Mouse (Mus musculus) mouse embryonic stem cell (cell line): ENCODE data around the gene Gm43191.
"Not testable (repeated sequence)": the region's sequence is repeated elsewhere in the genome, so short reads cannot be mapped to it uniquely, and the experiment has no call there.

Source experiments
- in situ Hi-C, 2 experiments: fragments of 300-500 bp; cut with MboI; formaldehyde crosslinking; loops; 1 replicate in 1 of 2; 3 replicates in 1 of 2; pipeline ENCODE4 v1.14.3; 2019 to 2020; ENCODE audit warnings: low sequenced_read_pairs in 2 of 2, low pct_unique_long_range_greater_than_20kb in 1 of 2, mixed read lengths in 1 of 2; ENCODE audit not compliant: unreplicated experiment in 1 of 2

The Gm43191 gene

DNA sequence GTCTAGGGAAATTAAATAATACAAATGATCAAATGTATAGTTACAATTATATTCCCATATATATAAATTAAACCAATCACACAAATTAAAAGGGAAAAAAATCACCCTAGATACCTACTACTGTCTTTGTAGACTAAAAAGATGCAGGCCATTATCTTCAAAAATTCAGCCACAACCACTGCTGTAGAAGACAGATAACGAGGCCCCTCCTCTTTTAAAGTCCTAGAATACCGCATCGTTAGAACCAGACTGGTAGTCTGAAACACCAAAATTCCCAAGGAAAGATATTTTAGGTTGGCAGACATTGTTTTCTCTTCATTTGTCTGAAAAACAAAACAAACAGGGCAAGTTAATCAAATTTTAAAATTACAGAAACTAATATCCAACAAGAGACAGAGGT lies 13.3 kb upstream of the Gm43191 start:
- in situ Hi-C loops = no loop called here

DNA sequence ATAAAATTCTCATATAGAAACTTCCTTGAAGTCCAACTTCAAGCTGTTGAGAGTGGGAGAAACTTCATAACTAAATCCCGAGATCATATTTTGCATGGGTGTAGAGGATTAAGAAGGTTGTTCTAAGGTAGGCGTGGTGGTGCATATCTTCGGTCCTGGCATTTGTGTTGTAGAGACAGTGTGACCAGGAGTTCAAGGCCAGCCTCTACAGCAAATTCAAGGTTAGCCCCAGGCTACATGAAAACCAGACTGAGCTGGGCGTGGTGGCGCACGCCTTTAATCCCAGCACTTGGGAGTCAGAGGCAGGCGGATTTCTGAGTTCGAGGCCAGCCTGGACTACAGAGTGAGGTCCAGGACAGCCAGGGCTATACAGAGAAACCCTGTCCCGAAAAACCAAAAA lies 16.8 kb downstream of the Gm43191 start:
- in situ Hi-C loops = loop anchor here in 1 of 2 experiments (10.0 kb wide), 1 partner anchor 81 kb away; no protein-coding TSS in a partner anchor

DNA sequence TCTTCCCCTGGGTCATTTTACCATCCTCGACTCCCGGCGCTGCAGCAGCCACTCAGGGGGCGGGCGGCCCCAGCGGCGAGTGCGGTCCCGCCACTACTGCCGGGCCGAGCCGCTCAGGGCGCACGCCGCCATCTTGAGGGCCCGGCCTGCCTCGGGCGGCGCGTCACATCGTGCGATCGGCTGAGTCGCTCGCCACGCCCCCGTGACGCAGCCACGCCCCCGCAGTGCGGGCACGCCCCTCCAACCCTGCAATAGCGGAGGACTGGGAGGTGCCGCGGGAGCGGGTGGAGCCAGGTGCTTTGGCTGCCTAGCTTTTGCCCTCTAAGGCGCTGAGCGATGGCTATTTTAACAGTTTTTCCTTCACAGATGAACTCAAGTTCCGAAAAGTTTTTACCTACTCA lies 18.6 kb downstream of the Gm43191 start, which contains the start of gene Mfsd14a:
Gene Mfsd14a, minus strand, starts transcription at position 215 of the 401 bp plus-strand sequence.
- in situ Hi-C loops = loop anchor here in 1 of 2 experiments (10.0 kb wide), 1 partner anchor 82 kb away; no protein-coding TSS in a partner anchor

DNA sequence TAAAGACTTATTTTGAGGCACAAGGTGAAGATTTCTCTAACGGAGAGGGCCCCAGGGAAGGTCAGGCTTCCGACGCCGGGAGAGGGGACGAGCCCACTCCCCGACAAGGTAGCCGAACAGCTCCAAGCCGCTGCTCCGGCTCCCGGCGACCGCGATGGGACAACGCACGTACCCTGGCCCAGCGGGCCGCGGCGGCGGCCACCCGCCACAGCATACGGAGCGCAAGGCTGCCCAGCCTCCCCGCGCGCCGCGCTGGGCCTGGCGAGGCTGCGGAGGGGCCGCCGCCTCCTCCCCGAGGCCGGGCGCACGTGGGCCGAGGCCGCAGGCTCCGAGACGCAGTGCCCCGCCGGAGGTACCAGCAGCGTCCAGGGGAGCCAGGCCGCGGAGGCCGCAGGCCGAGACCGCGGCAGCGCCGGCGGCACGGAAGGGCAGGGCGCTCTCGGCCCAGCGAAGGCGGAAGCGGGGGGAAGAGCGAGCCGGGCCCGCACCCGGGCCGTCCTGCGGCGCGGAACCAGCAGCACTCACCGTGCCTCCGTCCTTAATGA lies 19.1 kb downstream of the Gm43191 start:
- in situ Hi-C loops = loop anchor here in 1 of 2 experiments (10.0 kb wide), 1 partner anchor 83 kb away; no protein-coding TSS in a partner anchor

GRCm38 (mm10) chr3:116661288-116661869 lies 19.7 kb downstream of the Gm43191 start:
- in situ Hi-C loops = loop anchor here in 1 of 2 experiments (10.0 kb wide), 1 partner anchor 83 kb away; no protein-coding TSS in a partner anchor

- in situ Hi-C loops = loop anchor here in 1 of 2 experiments (10.0 kb wide), 1 partner anchor 85 kb away; no protein-coding TSS in a partner anchor
Measured at GRCm38 (mm10) chr3:116659856-116660430, 21.1 kb downstream of the Gm43191 start.

GRCm38 (mm10) chr3:116658928-116659565 lies 22.0 kb downstream of the Gm43191 start:
- in situ Hi-C loops = no loop called here

- in situ Hi-C loops = no loop called here
Measured at GRCm38 (mm10) chr3:116656184-116656965, 24.7 kb downstream of the Gm43191 start.

- in situ Hi-C loops = not testable (repeated sequence)
Measured at GRCm38 (mm10) chr3:116654051-116654450, 27.0 kb downstream of the Gm43191 start.

- in situ Hi-C loops = no loop called here
Measured at GRCm38 (mm10) chr3:116653278-116653945, 27.6 kb downstream of the Gm43191 start.

DNA sequence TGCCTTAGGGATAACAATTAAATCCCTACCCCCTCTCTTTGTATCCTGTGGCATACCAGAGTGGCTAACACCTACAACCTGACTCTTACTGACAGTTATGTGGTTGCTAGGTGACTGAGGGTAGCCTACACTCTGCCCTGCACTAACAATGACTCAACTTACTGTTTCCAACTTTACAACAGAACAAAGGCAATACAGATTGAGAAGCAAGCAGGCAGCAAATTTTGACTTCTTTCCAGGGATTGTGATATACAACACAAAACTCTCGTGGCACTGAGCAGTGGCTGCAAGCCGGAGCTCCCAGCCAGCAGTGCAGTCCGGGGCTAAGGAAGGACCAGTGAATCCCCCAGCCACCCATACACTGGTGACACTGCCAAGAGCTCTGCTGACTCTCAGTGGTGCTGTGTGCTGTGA lies 29.0 kb downstream of the Gm43191 start:
- in situ Hi-C loops = no loop called here

- in situ Hi-C loops = no loop called here
Measured at GRCm38 (mm10) chr3:116650698-116651097, 30.4 kb downstream of the Gm43191 start.

- in situ Hi-C loops = no loop called here
Measured at GRCm38 (mm10) chr3:116648805-116649204, 32.3 kb downstream of the Gm43191 start.

DNA sequence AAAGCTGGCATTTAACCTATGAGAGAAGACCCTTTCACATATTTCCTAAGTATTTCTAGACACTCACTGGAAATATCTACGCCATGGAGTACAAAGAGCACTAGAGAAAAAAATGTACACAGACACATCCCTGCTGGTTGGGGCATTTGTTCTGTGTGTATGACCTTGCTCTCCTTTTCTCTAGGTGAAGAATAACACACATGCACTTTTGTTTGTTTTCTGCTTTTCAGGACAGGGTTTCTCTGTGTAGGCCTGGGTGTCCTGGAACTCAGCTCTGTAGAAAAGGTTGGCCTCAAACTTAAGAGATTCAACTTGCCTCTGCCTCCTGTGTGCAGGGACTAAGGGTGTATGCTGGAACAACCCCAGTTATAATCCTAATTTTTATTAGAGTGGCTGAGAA lies 34.7 kb downstream of the Gm43191 start:
- in situ Hi-C loops = no loop called here

DNA sequence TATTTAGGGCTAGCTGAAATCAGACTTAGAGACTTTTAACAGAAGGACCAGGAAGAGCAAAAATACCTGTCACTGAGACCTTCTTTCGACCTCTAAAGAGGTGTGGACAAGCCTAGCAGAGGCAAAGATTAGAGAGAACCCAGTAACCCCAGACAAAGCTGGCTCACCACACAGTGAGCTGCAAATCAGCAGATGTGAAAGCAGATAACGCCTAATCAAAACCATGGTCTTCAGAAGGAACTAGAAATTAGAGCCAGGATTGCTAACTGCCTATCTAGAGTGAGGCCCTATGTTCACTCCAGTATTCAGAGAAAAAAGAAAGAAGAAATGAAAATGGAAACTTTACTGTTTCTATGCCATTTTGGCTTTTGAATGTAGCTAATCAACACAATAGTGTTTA lies 38.7 kb downstream of the Gm43191 start:
- in situ Hi-C loops = no loop called here

GRCm38 (mm10) chr3:116641811-116642371 lies 39.2 kb downstream of the Gm43191 start:
- in situ Hi-C loops = no loop called here

- in situ Hi-C loops = no loop called here
Measured at GRCm38 (mm10) chr3:116640024-116640423, 41.0 kb downstream of the Gm43191 start.

DNA sequence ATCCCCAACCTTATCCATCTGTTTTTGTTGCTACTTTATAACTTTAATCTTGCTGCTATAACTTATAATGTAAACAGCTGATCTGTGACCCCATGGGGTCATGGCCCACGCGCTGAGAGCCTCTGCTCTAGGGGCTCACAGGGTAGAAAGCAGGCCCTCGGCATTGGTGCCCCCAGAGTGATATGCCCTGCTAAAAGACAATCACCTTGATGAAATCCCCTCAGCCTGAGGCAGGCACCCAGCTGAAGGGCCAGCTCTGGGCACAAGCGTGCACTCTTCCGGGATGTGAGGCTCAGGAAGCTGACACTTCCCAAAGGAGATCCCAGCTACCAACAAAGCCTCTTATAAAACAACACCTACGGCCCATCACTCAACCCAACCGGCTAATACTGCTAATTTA lies 42.5 kb downstream of the Gm43191 start:
- in situ Hi-C loops = no loop called here
